Mouse (Mus musculus) lung, embryonic 14.5 days (tissue): ENCODE results near the gene Sobp. TPM values are rescaled to one million over a fixed set of nuclear protein-coding genes. Genes with fewer than 3 reads are reported as not detected.

Experiments used
- ATAC-seq: fragments of 200-750 bp; cut with Nextera tagmentation; 2 replicates; pipeline ENCODE4 v1.8.0; 2017; ENCODE audit warnings: mild to moderate bottlenecking, moderate TSS enrichment, moderate library complexity; ENCODE audit not compliant: insufficient read depth
- DNase-seq: peaks from one replicate; pipeline ENCODE4 v3.0.0-alpha.2; 2015
- H3K27ac ChIP-seq: fragments of 300-500 bp; sonication (generic); 2 replicates; pipeline ENCODE4 v1.5.1; 2014; ENCODE audit warnings: low read depth, mild to moderate bottlenecking, moderate library complexity
- H3K27me3 ChIP-seq: fragments of 300-500 bp; sonication (generic); 2 replicates; pipeline ENCODE4 v1.6.1; 2014; ENCODE audit warnings: low read length, control low read depth; ENCODE audit not compliant: insufficient read depth
- H3K36me3 ChIP-seq: fragments of 300-500 bp; sonication (generic); 2 replicates; pipeline ENCODE4 v1.6.1; 2014; ENCODE audit warnings: control low read depth; ENCODE audit not compliant: insufficient read depth
- H3K4me1 ChIP-seq: fragments of 300-500 bp; sonication (generic); 2 replicates; pipeline ENCODE4 v1.6.1; 2014; ENCODE audit warnings: antibody characterized with exemption, control low read depth; ENCODE audit not compliant: insufficient read depth
- H3K4me2 ChIP-seq: fragments of 300-500 bp; sonication (generic); 2 replicates; pipeline ENCODE4 v1.6.1; 2014; ENCODE audit warnings: mild to moderate bottlenecking
- H3K4me3 ChIP-seq: fragments of 300-500 bp; sonication (generic); 2 replicates; pipeline ENCODE4 v1.5.1; 2014; ENCODE audit warnings: low read depth, low read length
- H3K9ac ChIP-seq: fragments of 300-500 bp; sonication (generic); 2 replicates; pipeline ENCODE4 v1.6.1; 2014
- H3K9me3 ChIP-seq: fragments of 300-500 bp; sonication (generic); 2 replicates; pipeline ENCODE4 v1.6.1; 2016; ENCODE audit warnings: low read depth, low read length, control low read depth
- CTCF ChIP-seq: IDR thresholded peaks from 2 replicates; pipeline ENCODE4 v1.5.1; 2016; ENCODE audit warnings: antibody characterized with exemption, low read depth
- whole genome bisulfite sequencing: fragments of 180-500 bp; shearing (Covaris S2); extraction: QIAGEN DNeasy Blood & Tissue Kit; methylation state at CpG from one replicate; pipeline ENCODE4 v1.1.7; 2014; 5-methylcytosine and 5-hydroxymethylcytosine counted together
- polyA plus RNA-seq: library from polyadenylated mRNA; unstranded; fragments of >200 nt; fragmentation: Nextera tagmentation; extraction: Ambion mirVana; gene quantifications from 2 replicates; pipeline ENCODE4 v1.2.1, GENCODE M21; 2014

Sobp gene
- polyA plus RNA-seq, 1 experiment from 2014 or later, result 0.66 TPM

GRCm38 (mm10) chr10:42999324-42999723 lies 175.0 kb downstream of the Sobp start:
- no peaks in the 10 kb centered on the region for H3K36me3 ChIP-seq
- whole genome bisulfite sequencing, result 93% methylated on average over 10 of the region's 10 CpGs
- DNase-seq (no peak), ATAC-seq (no peak)
- H3K9ac ChIP-seq, result no peak overlapping the region
- H3K27ac ChIP-seq, result no peak overlapping the region
- H3K4me1 ChIP-seq, result peaks cover 13% of the 10 kb centered on the region
- H3K9me3 ChIP-seq, result no peaks in the 10 kb centered on the region
- H3K4me3 ChIP-seq, result no peak overlapping the region
- no peak for TF ChIP-seq CTCF
- H3K27me3 ChIP-seq, result no peaks in the 10 kb centered on the region
- H3K4me2 ChIP-seq, result no peak overlapping the region

- Histone ChIP-seq H3K4me1 (peaks cover 16% of the 10 kb centered on the region), H3K36me3 (no peaks in the 10 kb centered on the region), H3K4me3 (no peak overlapping the region), H3K27ac (no peak overlapping the region), H3K27me3 (no peaks in the 10 kb centered on the region), H3K9me3 (no peaks in the 10 kb centered on the region), H3K4me2 (no peak overlapping the region), H3K9ac (no peak overlapping the region)
- TF ChIP-seq CTCF, result no peak
- 84% methylated on average over 2 of the region's 2 CpGs for WGBS
- DNase-seq (no peak), ATAC-seq (no peak)
Observed at GRCm38 (mm10) chr10:42997278-42997677, 177.1 kb downstream of the Sobp start.

GRCm38 (mm10) chr10:42995484-42995895 lies 178.8 kb downstream of the Sobp start:
- 9% methylated on average over 13 of the region's 13 CpGs for WGBS
- TF ChIP-seq CTCF, result no peak
- H3K4me2 ChIP-seq, result no peak overlapping the region
- no peak overlapping the region for H3K4me3 ChIP-seq
- ATAC-seq (no peak), DNase-seq (peak; percentile 43)
- H3K27ac ChIP-seq, result peak overlapping the region; percentile 46
- H3K36me3 ChIP-seq, result no peaks in the 10 kb centered on the region
- H3K9ac ChIP-seq, result no peak overlapping the region
- no peaks in the 10 kb centered on the region for H3K27me3 ChIP-seq
- H3K4me1 ChIP-seq, result peaks cover 16% of the 10 kb centered on the region
- H3K9me3 ChIP-seq, result no peaks in the 10 kb centered on the region

GRCm38 (mm10) chr10:42994331-42994782 lies 180.0 kb downstream of the Sobp start:
- Histone ChIP-seq H3K9ac (no peak overlapping the region; the same call in 1 of the 2 replicates), H3K27ac (no peak overlapping the region; the same call in 1 of the 2 replicates), H3K36me3 (no peaks in the 10 kb centered on the region), H3K4me2 (peak overlapping the region; percentile 48), H3K4me1 (peaks cover 16% of the 10 kb centered on the region), H3K27me3 (no peaks in the 10 kb centered on the region), H3K4me3 (no peak overlapping the region), H3K9me3 (no peaks in the 10 kb centered on the region)
- no peak for TF ChIP-seq CTCF
- DNase-seq, result peak; percentile 41
- no peak for ATAC-seq
- WGBS, result 16% methylated on average over 13 of the region's 13 CpGs

DNA sequence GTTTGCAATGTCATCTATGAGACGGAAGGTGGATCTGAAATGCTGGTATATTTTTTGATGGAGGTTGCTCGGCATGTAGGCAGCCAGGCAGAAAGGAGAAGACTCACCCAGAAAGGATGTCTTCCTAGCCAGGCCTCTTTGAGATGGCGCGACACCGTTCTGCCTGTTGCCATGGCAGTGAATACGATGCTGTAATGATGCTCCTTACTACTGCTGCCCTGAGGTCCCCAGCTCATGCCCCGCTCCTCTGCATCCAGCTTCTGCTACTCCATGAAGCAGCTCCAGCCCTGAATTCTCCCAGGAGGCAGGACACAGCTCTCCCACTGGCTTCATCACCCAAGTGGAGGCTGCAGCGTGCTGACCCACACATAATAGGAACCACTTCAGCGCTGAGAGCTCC lies 183.3 kb downstream of the Sobp start:
- Histone ChIP-seq H3K27ac (no peak overlapping the region), H3K4me2 (no peak overlapping the region), H3K9ac (no peak overlapping the region), H3K4me1 (peaks cover 16% of the 10 kb centered on the region), H3K27me3 (no peaks in the 10 kb centered on the region), H3K4me3 (no peak overlapping the region), H3K9me3 (no peaks in the 10 kb centered on the region), H3K36me3 (no peaks in the 10 kb centered on the region)
- ATAC-seq, result no peak
- WGBS, result 70% methylated on average over 9 of the region's 9 CpGs
- TF ChIP-seq CTCF, result no peak
- no peak for DNase-seq

DNA sequence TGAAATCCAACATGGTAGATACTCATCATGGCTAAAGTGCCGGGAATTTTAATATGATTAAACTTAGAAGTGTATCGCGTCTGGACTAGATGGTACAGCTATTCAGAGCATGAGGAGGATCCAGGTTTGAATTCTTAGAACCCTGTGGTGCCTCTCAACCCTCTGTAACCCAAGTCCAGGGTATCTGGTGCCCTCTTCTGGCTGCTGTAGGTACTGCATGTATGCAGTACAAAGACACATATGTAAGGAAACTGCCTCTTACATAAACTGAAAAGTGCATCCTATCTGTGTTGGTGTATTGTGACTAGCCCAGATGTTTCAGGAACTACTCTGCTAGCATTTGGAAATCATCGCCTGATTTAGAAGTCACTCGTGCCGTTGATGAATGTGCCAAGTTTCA lies 184.4 kb downstream of the Sobp start:
- WGBS, result 30% methylated on average over 6 of the region's 6 CpGs
- no peak for ATAC-seq
- Histone ChIP-seq H3K27me3 (no peaks in the 10 kb centered on the region), H3K9me3 (no peaks in the 10 kb centered on the region), H3K9ac (no peak overlapping the region), H3K27ac (no peak overlapping the region), H3K4me2 (no peak overlapping the region), H3K4me1 (peaks cover 8% of the 10 kb centered on the region), H3K36me3 (no peaks in the 10 kb centered on the region), H3K4me3 (no peak overlapping the region)
- peak; percentile 88 for DNase-seq
- peak; percentile 93 for TF ChIP-seq CTCF

- Histone ChIP-seq H3K4me3 (no peak overlapping the region), H3K9ac (no peak overlapping the region), H3K4me2 (no peak overlapping the region), H3K36me3 (no peaks in the 10 kb centered on the region), H3K27me3 (no peaks in the 10 kb centered on the region), H3K27ac (no peak overlapping the region), H3K4me1 (no peaks in the 10 kb centered on the region), H3K9me3 (no peaks in the 10 kb centered on the region)
- 57% methylated on average over 15 of the region's 15 CpGs for WGBS
- no peak for TF ChIP-seq CTCF
- no peak for DNase-seq
- ATAC-seq, result no peak
Observed at GRCm38 (mm10) chr10:42988627-42989026, 185.7 kb downstream of the Sobp start.

GRCm38 (mm10) chr10:42987594-42988052 lies 186.7 kb downstream of the Sobp start:
- Histone ChIP-seq H3K27me3 (no peaks in the 10 kb centered on the region), H3K9me3 (no peaks in the 10 kb centered on the region), H3K9ac (no peak overlapping the region), H3K4me3 (no peak overlapping the region), H3K27ac (no peak overlapping the region), H3K36me3 (no peaks in the 10 kb centered on the region), H3K4me1 (no peaks in the 10 kb centered on the region), H3K4me2 (no peak overlapping the region)
- peak; percentile 74 for TF ChIP-seq CTCF
- ATAC-seq, result peak; percentile 55
- peak; percentile 76 for DNase-seq
- 18% methylated on average over 6 of the region's 6 CpGs for WGBS
